Mouse (Mus musculus): ENCODE results near the gene Lpcat1.

Lpcat1 gene

GRCm38 (mm10) chr13:73536403-73536821 is 69.4 kb downstream of the Lpcat1 start, which contains the start of gene Slc6a3:
TSS of gene Slc6a3 (plus strand) at chr13:73536747.
- no peak for DNase-seq (ENCODE audit: low read depth)

- no peak for DNase-seq (ENCODE audit: low read depth)
Observed at GRCm38 (mm10) chr13:73536824-73537223, 69.8 kb downstream of the Lpcat1 start.

GRCm38 (mm10) chr13:73564201-73564600 is 97.2 kb downstream of the Lpcat1 start:
- no peak for DNase-seq (ENCODE audit: low read depth)
